Mouse (Mus musculus) midbrain, embryonic 16.5 days (tissue): ENCODE data around the gene Slc52a3. TPM values are rescaled to one million over a fixed set of nuclear protein-coding genes. Genes with fewer than 3 reads are reported as not detected.

Experiments used
- ATAC-seq: fragments of 200-750 bp; cut with Nextera tagmentation; 2 replicates; pipeline ENCODE4 v1.8.0; 2017; ENCODE audit warnings: moderate TSS enrichment
- H3K27ac ChIP-seq: fragments of 300-500 bp; sonication (generic); 2 replicates; pipeline ENCODE4 v1.5.1; 2014; ENCODE audit warnings: mild to moderate bottlenecking, low read length, mixed read lengths
- H3K27me3 ChIP-seq: fragments of 300-500 bp; sonication (generic); 2 replicates; pipeline ENCODE4 v1.6.1; 2014; ENCODE audit warnings: low read depth, low read length, mixed read lengths; ENCODE audit not compliant: control insufficient read depth, insufficient read depth
- H3K36me3 ChIP-seq: fragments of 300-500 bp; sonication (generic); 2 replicates; pipeline ENCODE4 v1.6.1; 2014; ENCODE audit warnings: mild to moderate bottlenecking, low read length, moderate library complexity, mixed read lengths; ENCODE audit not compliant: control insufficient read depth, insufficient read depth
- H3K4me1 ChIP-seq: fragments of 300-500 bp; sonication (generic); 2 replicates; pipeline ENCODE4 v1.6.1; 2014; ENCODE audit warnings: mild to moderate bottlenecking, low read length, mixed read lengths; ENCODE audit not compliant: control insufficient read depth, insufficient read depth
- H3K4me2 ChIP-seq: fragments of 300-500 bp; sonication (generic); 2 replicates; pipeline ENCODE4 v1.6.1; 2014; ENCODE audit warnings: mild to moderate bottlenecking, low read length, mixed read lengths
- H3K4me3 ChIP-seq: fragments of 300-500 bp; sonication (generic); 2 replicates; pipeline ENCODE4 v1.5.1; 2014; ENCODE audit warnings: low read depth, mild to moderate bottlenecking, low read length, moderate library complexity, mixed read lengths
- H3K9ac ChIP-seq: fragments of 300-500 bp; sonication (generic); 2 replicates; pipeline ENCODE4 v1.6.1; 2014; ENCODE audit warnings: low read depth, low read length, mixed read lengths
- H3K9me3 ChIP-seq: fragments of 300-500 bp; sonication (generic); replicated peaks from 2 replicates; pipeline ENCODE4 v1.6.1; 2014; ENCODE audit warnings: mild to moderate bottlenecking, low read length, mixed read lengths; ENCODE audit not compliant: control insufficient read depth, poor library complexity, severe bottlenecking
- WGBS: fragments of 180-500 bp; shearing (Covaris S2); extraction: QIAGEN DNeasy Blood & Tissue Kit; methylation state at CpG from one replicate; pipeline ENCODE4 v1.1.7; 2014; 5-methylcytosine and 5-hydroxymethylcytosine counted together
- polyA plus RNA-seq: library from polyadenylated mRNA; unstranded; fragments of >200 nt; fragmentation: Nextera tagmentation; extraction: Ambion mirVana; gene quantifications from 2 replicates; pipeline ENCODE4 v1.2.1, GENCODE M21; 2015

Gene Slc52a3
- polyA plus RNA-seq, 1 experiment from 2014 or later = 1.4 TPM

DNA sequence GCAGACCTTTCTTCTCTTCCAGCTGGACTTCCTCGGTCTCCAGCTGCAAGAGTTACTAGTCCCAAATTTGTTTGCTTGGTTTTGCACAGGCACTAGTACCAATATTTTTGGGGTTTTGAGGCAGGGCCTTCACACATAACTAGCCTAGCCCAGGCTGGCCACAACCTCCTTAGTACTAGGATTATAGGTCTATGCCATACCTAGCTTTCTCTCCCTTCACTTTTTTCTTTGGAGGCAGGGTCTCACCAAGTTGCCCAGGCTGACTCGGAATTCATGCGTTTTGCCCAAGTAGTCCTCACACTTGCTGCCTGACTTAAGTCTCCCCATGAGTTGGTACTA lies 16.0 kb upstream of the Slc52a3 start:
- H3K27me3 ChIP-seq = no peaks in the 10 kb centered on the region
- peak overlapping the region; percentile 66 for H3K27ac ChIP-seq
- H3K4me3 ChIP-seq = peak overlapping the region; percentile 77
- ATAC-seq = peak; percentile 54
- H3K9me3 ChIP-seq = no peaks in the 10 kb centered on the region
- 30% methylated on average over 3 of the region's 3 CpGs for WGBS
- peak overlapping the region; percentile 59 for H3K4me2 ChIP-seq
- H3K9ac ChIP-seq = peak overlapping the region; percentile 82; the same call in 1 of the 2 replicates
- no peaks in the 10 kb centered on the region for H3K36me3 ChIP-seq
- peaks cover 14% of the 10 kb centered on the region for H3K4me1 ChIP-seq

DNA sequence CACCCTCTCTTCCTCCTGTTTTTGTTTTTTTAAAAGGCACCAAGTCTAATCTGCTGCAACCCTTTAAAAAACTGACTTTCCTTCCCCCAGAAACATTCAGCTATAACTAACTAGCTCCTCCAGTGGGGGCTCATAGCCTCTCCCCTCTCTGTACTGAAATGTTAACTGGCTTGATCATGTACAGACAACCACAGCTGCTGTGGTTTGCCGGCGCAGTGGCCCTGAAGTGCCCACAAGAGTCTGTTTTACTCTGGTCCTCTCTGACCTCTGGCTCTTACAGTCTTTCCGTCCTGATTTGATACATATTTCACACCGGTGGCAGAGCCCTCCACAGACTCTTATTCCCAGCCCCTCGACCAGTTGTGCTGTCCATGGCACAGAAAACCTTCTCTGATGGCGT lies 15.0 kb upstream of the Slc52a3 start:
- ATAC-seq = no peak
- no peak overlapping the region for H3K4me2 ChIP-seq
- no peak overlapping the region for H3K27ac ChIP-seq
- H3K36me3 ChIP-seq = no peaks in the 10 kb centered on the region
- 86% methylated on average over 6 of the region's 6 CpGs for WGBS
- H3K4me1 ChIP-seq = peaks cover 14% of the 10 kb centered on the region
- no peak overlapping the region for H3K9ac ChIP-seq
- no peaks in the 10 kb centered on the region for H3K27me3 ChIP-seq
- H3K4me3 ChIP-seq = no peak overlapping the region
- no peaks in the 10 kb centered on the region for H3K9me3 ChIP-seq

DNA sequence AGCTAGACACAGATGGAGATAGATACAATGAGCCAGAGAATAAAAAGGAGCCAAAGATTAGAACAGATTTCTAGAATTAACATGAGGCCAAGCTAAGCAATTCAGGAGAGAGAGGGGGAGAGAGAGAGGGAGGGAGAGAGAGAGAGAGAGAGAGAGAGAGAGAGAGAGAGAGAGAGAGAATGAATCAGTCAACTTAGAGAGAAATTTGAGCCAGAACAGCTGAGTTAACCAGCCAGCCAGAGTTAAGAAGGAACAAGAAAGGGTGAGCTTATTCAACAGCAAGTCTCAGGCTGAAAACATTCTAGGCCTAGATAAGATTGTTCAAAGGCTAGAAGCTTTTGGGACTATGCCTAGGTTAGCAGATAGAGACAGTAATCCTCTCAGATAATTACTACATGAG lies 13.8 kb upstream of the Slc52a3 start:
- Histone ChIP-seq H3K4me1 (peaks cover 14% of the 10 kb centered on the region), H3K27me3 (no peaks in the 10 kb centered on the region), H3K4me3 (no peak overlapping the region), H3K9ac (no peak overlapping the region), H3K4me2 (no peak overlapping the region), H3K9me3 (no peaks in the 10 kb centered on the region), H3K36me3 (no peaks in the 10 kb centered on the region), H3K27ac (no peak overlapping the region)
- no peak for ATAC-seq

DNA sequence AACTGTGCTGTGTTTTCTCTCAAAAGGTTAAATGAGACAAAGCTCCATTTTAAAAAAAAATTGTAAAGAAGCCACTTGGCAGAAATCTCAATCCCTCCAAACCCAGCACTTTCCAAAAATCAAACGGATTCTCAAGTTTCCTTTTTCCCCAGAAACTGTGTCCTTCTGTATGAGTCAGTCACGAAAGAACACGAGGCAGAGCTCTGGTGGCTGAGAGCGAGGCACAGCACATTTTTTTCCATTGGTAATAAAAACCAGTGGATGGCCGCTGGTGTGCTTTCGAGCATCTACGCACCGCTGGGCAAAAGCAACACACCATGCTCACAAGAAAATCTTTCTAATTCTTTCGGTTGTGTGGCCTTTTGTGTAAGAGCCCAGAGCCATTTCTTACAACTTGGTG lies 12.3 kb upstream of the Slc52a3 start:
- ATAC-seq = no peak

DNA sequence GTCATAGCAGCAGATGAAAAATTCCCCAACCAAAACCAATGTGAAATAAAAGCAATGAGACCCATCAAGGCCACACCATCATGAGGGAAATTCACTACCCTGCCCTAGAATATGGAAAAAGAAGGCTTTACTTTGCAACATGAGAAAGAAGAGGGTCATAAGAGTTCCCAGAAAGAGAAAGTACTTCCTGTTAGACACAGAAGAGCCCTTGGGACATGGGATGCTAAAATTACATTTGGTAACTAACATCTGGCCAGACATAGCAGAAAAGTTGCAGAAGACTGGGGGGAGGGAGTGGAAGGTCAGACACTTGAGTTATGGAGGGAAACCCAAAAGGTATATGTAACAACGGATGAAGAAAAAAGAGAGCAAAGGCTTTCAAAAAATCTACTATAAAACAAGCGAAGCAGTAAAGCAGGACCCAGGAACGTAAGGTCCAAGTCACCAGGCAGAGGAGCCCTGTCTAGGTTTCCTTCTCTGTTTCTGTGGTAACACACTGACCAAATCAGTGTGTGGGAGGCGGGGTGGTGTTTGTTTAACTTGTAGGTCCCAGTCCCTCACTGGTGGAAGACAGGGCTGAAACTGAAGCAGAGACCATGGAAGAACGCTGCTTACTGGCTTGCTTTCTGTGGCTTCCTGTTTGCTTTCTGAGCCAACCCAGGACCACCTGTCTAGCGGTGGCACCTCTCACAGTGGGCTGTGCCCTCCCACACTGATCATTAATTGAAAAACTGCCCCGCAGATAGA lies 10.7 kb upstream of the Slc52a3 start:
- WGBS = 72% methylated on average over 7 of the region's 7 CpGs
- H3K4me2 ChIP-seq = no peak overlapping the region
- ATAC-seq = no peak
- H3K4me3 ChIP-seq = no peak overlapping the region
- no peaks in the 10 kb centered on the region for H3K36me3 ChIP-seq
- H3K9ac ChIP-seq = no peak overlapping the region
- peaks cover 2% of the 10 kb centered on the region for H3K4me1 ChIP-seq
- H3K27ac ChIP-seq = no peak overlapping the region
- H3K9me3 ChIP-seq = no peaks in the 10 kb centered on the region
- H3K27me3 ChIP-seq = no peaks in the 10 kb centered on the region

More for the DNA sequence above, 12.3 kb upstream of the Slc52a3 start:
- Histone ChIP-seq H3K9me3 (no peaks in the 10 kb centered on the region), H3K9ac (no peak overlapping the region), H3K27ac (no peak overlapping the region), H3K4me2 (no peak overlapping the region), H3K36me3 (no peaks in the 10 kb centered on the region), H3K4me3 (no peak overlapping the region), H3K4me1 (peaks cover 11% of the 10 kb centered on the region), H3K27me3 (no peaks in the 10 kb centered on the region)
- WGBS = 58% methylated on average over 9 of the region's 9 CpGs

DNA sequence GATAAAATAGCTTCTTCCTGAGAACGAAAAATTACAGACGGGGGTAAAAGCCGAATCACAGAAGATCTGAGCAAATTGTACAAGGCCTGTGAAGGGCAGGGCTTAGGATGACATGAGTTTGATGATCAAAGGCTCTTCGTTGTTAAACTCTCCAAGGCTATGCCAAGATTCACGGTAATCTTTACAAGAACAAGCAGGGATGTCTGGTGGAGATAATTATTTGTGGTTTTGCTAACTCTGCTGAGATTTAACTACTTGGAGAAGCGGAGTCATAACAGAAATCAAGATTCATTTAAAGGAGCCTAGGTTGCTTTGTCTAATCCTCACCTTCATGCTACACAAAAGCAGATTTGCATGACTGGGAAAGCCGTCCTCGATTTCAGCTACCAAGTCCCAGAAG lies 9.4 kb upstream of the Slc52a3 start:
- H3K27ac ChIP-seq = no peak overlapping the region
- 79% methylated on average over 8 of the region's 8 CpGs for WGBS
- H3K9me3 ChIP-seq = no peaks in the 10 kb centered on the region
- H3K9ac ChIP-seq = no peak overlapping the region
- H3K4me2 ChIP-seq = no peak overlapping the region
- H3K4me1 ChIP-seq = no peaks in the 10 kb centered on the region
- ATAC-seq = no peak
- H3K4me3 ChIP-seq = no peak overlapping the region
- H3K27me3 ChIP-seq = no peaks in the 10 kb centered on the region
- no peaks in the 10 kb centered on the region for H3K36me3 ChIP-seq

DNA sequence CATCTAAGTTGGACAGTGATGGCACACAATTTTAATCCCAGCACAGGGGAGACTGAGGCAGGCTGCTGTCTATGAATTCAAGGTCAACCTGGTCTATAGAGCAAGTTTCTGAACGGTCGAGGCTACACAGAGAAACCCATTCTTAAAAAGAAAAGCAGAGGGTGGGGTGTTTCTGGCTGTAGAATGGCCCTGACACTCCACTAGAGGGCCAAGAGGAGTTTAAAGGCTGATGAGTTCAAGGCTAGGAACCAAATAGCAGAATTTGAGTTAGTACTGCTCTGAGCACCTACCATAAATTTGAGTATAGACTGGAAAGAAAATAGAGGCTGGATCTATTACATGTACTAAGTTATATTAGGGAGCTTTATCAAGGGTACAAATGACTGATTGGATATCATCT lies 7.3 kb upstream of the Slc52a3 start:
- H3K4me2 ChIP-seq = no peak overlapping the region
- H3K9ac ChIP-seq = no peak overlapping the region
- ATAC-seq = no peak
- no peaks in the 10 kb centered on the region for H3K36me3 ChIP-seq
- H3K27ac ChIP-seq = no peak overlapping the region
- 44% methylated on average over 2 of the region's 2 CpGs for WGBS
- H3K27me3 ChIP-seq = no peaks in the 10 kb centered on the region
- H3K9me3 ChIP-seq = no peaks in the 10 kb centered on the region
- no peaks in the 10 kb centered on the region for H3K4me1 ChIP-seq
- H3K4me3 ChIP-seq = no peak overlapping the region

DNA sequence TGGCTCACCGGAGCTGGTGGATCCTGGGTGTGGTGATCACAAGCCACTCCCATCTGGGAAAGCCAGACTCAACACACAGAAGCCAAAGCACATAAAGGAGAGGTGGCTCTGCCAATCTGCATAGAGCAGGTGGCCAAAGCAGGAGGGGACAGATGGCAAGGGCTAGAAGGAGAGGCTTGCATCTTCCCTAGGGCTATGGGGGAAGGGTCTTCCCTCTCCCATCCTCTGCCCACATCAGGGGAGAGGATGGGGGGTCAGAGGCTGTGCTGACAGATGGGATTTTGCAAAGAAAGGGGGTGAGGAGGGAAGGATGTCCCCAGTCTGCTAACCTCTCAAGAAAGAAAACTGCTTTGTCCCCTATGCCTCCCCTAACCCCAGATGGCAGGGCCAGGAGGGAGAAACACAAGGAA lies 5.3 kb upstream of the Slc52a3 start:
- no peaks in the 10 kb centered on the region for H3K4me1 ChIP-seq
- WGBS = 0% methylated on average over 1 of the region's 1 CpGs
- no peaks in the 10 kb centered on the region for H3K36me3 ChIP-seq
- H3K9ac ChIP-seq = no peak overlapping the region
- H3K4me2 ChIP-seq = no peak overlapping the region
- ATAC-seq = no peak
- no peak overlapping the region for H3K4me3 ChIP-seq
- H3K9me3 ChIP-seq = no peaks in the 10 kb centered on the region
- no peak overlapping the region for H3K27ac ChIP-seq
- H3K27me3 ChIP-seq = peaks cover 6% of the 10 kb centered on the region

DNA sequence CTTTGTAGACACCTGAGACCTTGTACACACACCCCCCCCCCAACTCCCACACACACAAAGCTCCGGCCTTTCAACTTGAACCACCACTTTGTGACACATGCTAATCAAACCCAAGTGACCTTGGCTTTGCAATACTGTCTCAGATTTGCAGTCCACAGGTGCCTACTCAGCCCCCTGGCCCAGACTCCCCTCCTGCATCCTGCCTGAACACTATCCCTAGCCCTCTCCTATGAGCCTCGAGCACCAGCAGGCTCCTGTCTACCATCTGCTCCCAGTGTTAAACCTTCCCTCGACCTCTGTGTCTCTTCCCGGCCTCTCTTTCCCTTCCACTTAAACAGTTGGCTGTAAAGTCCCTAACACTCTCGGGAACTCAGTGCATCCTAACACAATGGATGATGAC lies 4.9 kb upstream of the Slc52a3 start:
- Histone ChIP-seq H3K9me3 (no peaks in the 10 kb centered on the region), H3K27me3 (peaks cover 10% of the 10 kb centered on the region), H3K4me1 (no peaks in the 10 kb centered on the region), H3K27ac (no peak overlapping the region), H3K4me3 (no peak overlapping the region), H3K4me2 (no peak overlapping the region), H3K36me3 (no peaks in the 10 kb centered on the region), H3K9ac (no peak overlapping the region)
- ATAC-seq = no peak
- WGBS = 36% methylated on average over 5 of the region's 5 CpGs
